Mouse (Mus musculus) heart, embryonic 12.5 days (tissue): Measurements from ENCODE around the gene Hps6. TPM values are rescaled to one million over a fixed set of nuclear protein-coding genes. Genes with fewer than 3 reads are reported as not detected.

ENCODE experiments used
- ATAC-seq: fragments of 200-750 bp; cut with Nextera tagmentation; 2 replicates; pipeline ENCODE4 v1.8.0; 2017; ENCODE audit warnings: moderate TSS enrichment, moderate library complexity; ENCODE audit not compliant: insufficient number of reproducible peaks, low FRiP score
- H3K27ac ChIP-seq: fragments of 300-500 bp; sonication (generic); 2 replicates; pipeline ENCODE4 v1.5.1; 2016; ENCODE audit warnings: mild to moderate bottlenecking, moderate library complexity; ENCODE audit not compliant: poor library complexity, severe bottlenecking
- H3K27me3 ChIP-seq: fragments of 300-500 bp; sonication (generic); replicated peaks from 2 replicates; pipeline ENCODE4 v1.6.1; 2016; ENCODE audit warnings: mild to moderate bottlenecking, moderate library complexity
- H3K36me3 ChIP-seq: fragments of 300-500 bp; sonication (generic); 2 replicates; pipeline ENCODE4 v1.6.1; 2016; ENCODE audit warnings: mild to moderate bottlenecking, moderate library complexity
- H3K4me1 ChIP-seq: fragments of 300-500 bp; sonication (generic); replicated peaks from 2 replicates; pipeline ENCODE4 v1.6.1; 2016; ENCODE audit warnings: mild to moderate bottlenecking
- H3K4me2 ChIP-seq: fragments of 300-500 bp; sonication (generic); 2 replicates; pipeline ENCODE4 v1.6.1; 2016; ENCODE audit warnings: mild to moderate bottlenecking, moderate library complexity
- H3K4me3 ChIP-seq: fragments of 300-500 bp; sonication (generic); 2 replicates; pipeline ENCODE4 v1.5.1; 2016; ENCODE audit warnings: mild to moderate bottlenecking
- H3K9ac ChIP-seq: fragments of 300-500 bp; sonication (generic); 2 replicates; pipeline ENCODE4 v1.6.1; 2016; ENCODE audit warnings: mild to moderate bottlenecking, moderate library complexity
- H3K9me3 ChIP-seq: fragments of 300-500 bp; sonication (generic); replicated peaks from 2 replicates; pipeline ENCODE4 v1.6.1; 2016; ENCODE audit warnings: mild to moderate bottlenecking, moderate library complexity
- WGBS: fragments of 180-500 bp; shearing (Covaris S2); methylation state at CpG from one replicate; pipeline ENCODE4 v1.1.7; 2016; 5-methylcytosine and 5-hydroxymethylcytosine counted together
- polyA plus RNA-seq: library from polyadenylated mRNA; unstranded; fragments of >200 nt; fragmentation: Nextera tagmentation; extraction: Ambion mirVana; gene quantifications from 2 replicates; pipeline ENCODE4 v1.2.1, GENCODE M21; 2016

Hps6 gene
- polyA plus RNA-seq, 1 experiment from 2014 or later: 6.6 TPM

DNA sequence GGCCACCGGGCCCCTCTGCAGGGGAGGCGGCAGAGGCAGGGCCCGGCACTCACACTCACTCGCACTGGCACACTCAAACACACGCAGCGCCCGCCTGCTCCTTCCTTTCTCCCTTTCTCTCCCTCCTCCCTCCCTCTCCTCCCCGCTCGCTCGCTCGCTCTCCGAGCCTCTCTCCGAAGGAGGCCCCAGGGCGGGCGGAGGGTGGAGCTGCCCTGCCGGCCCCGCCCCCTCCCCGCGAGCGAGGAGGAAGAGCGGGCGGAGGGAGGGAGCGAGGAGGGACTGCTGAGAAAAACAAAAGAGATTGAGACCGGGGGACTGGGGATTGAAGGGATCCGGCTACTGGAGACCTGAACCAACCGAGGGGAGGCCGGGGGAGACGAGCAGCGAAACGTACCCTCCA lies 36.2 kb downstream of the Hps6 start:
- 2% methylated on average over 29 of the region's 30 CpGs for WGBS
- no peaks in the 10 kb centered on the region for H3K9me3 ChIP-seq
- peak overlapping the region; percentile 98 for H3K27ac ChIP-seq
- H3K4me3 ChIP-seq: peak overlapping the region; percentile 87
- peak; percentile 85 for ATAC-seq
- peaks cover 27% of the 10 kb centered on the region for H3K36me3 ChIP-seq
- no peaks in the 10 kb centered on the region for H3K27me3 ChIP-seq
- H3K9ac ChIP-seq: peak overlapping the region; percentile 97
- H3K4me1 ChIP-seq: peaks cover 76% of the 10 kb centered on the region
- H3K4me2 ChIP-seq: peak overlapping the region; percentile 93

DNA sequence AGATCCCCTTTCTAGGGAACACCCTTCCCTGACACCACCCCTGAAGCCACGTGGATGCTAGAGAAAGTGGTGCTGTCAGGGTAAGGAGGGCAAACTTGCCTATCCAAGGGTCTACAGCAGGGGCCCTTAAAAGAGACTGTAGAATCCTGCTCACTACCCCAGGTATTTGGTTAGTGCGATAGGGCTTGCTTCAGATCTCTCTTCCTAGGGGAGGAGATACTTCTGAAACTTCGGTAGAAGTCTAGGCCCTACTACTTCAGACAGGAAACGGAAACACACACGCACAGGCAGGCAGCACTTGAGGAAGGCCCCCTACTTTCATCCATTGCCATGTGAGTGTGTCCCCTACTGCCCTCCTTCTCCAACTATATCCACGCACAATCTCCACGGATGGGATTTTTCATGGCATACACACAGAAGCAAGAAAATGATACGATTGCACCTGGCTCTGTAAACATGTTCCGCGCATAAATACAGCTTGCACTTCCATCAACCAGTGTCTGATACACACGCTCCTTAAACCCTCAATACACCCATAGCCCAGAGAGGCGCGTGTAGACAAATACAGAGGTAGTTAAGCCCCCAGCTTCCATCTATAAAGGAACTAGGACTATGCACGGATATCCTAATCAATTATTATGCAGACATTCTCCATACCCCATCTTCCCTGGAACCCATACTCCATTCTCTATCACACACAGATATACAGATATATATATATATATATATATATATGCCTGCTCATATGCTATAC lies 37.0 kb downstream of the Hps6 start:
- H3K4me3 ChIP-seq: peak overlapping the region; percentile 87
- peaks cover 76% of the 10 kb centered on the region for H3K4me1 ChIP-seq
- no peak for ATAC-seq
- no peaks in the 10 kb centered on the region for H3K27me3 ChIP-seq
- H3K4me2 ChIP-seq: peak overlapping the region; percentile 93
- peak overlapping the region; percentile 97 for H3K9ac ChIP-seq
- peak overlapping the region; percentile 98 for H3K27ac ChIP-seq
- no peaks in the 10 kb centered on the region for H3K9me3 ChIP-seq
- peaks cover 19% of the 10 kb centered on the region for H3K36me3 ChIP-seq
- 44% methylated on average over 14 of the region's 14 CpGs for WGBS

DNA sequence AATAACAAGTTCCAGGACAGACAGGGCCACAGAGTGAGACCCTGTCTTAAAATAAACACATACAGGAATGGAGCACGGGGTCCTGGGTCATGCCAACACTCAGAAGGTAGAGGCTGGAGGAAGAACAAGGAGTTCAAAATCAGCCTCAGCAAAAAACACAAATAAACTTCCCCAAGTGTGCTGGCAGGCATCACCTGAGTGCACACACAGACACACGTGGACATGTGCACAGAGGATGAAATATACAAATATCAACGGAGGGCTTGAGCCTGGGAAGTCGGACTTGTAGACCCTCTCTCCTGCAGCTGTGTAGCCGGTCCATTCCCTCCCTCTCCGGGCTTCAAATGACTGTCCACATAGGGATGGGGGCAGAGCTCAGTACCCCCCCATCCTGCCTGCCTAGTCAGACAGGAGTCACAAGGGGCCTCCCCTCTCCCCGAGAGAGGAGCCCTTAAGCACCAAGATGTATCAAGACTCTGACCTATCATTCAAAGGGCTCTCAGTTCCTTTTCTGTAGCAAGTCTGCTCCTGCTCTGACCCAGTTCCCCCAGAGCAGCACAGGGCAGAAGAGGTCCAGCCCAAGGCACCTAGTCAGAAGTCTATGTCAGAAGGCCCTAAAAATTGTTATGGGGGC lies 38.1 kb downstream of the Hps6 start:
- Histone ChIP-seq H3K4me1 (peaks cover 77% of the 10 kb centered on the region), H3K27me3 (no peaks in the 10 kb centered on the region), H3K4me2 (peak overlapping the region; percentile 75), H3K4me3 (peak overlapping the region; percentile 94), H3K27ac (peak overlapping the region; percentile 98), H3K9ac (peak overlapping the region; percentile 99), H3K36me3 (peaks cover 8% of the 10 kb centered on the region; the same call in 1 of the 2 replicates), H3K9me3 (no peaks in the 10 kb centered on the region)
- 23% methylated on average over 7 of the region's 7 CpGs for WGBS
- ATAC-seq: no peak

GRCm38 (mm10) chr19:46041933-46042475 lies 38.7 kb downstream of the Hps6 start:
- 2% methylated on average over 14 of the region's 14 CpGs for WGBS
- no peaks in the 10 kb centered on the region for H3K9me3 ChIP-seq

GRCm38 (mm10) chr19:46042476-46043011 lies 39.2 kb downstream of the Hps6 start:
- Histone ChIP-seq H3K27ac (peak overlapping the region; percentile 98), H3K4me2 (peak overlapping the region; percentile 75), H3K9me3 (no peaks in the 10 kb centered on the region), H3K27me3 (no peaks in the 10 kb centered on the region), H3K4me1 (peaks cover 74% of the 10 kb centered on the region), H3K36me3 (0 out of 2 replicates have a peak, but pooled peaks cover 3% of the 10 kb centered on the region), H3K9ac (peak overlapping the region; percentile 99), H3K4me3 (peak overlapping the region; percentile 94)
- 6% methylated on average over 6 of the region's 6 CpGs for WGBS
- peak; percentile 4; the same call in 1 of the 2 replicates for ATAC-seq

More at GRCm38 (mm10) chr19:46041933-46042475, 38.7 kb downstream of the Hps6 start:
- Histone ChIP-seq H3K27me3 (no peaks in the 10 kb centered on the region), H3K27ac (peak overlapping the region; percentile 98), H3K4me2 (peak overlapping the region; percentile 75), H3K9ac (peak overlapping the region; percentile 99), H3K4me3 (peak overlapping the region; percentile 94), H3K36me3 (0 out of 2 replicates have a peak, but pooled peaks cover 3% of the 10 kb centered on the region), H3K4me1 (peaks cover 77% of the 10 kb centered on the region)
- peak; percentile 44 for ATAC-seq

- H3K9ac ChIP-seq: peak overlapping the region; percentile 99
- no peak for ATAC-seq
- no peaks in the 10 kb centered on the region for H3K27me3 ChIP-seq
- H3K9me3 ChIP-seq: no peaks in the 10 kb centered on the region
- peak overlapping the region; percentile 98 for H3K27ac ChIP-seq
- H3K4me1 ChIP-seq: peaks cover 65% of the 10 kb centered on the region
- 67% methylated on average over 7 of the region's 7 CpGs for WGBS
- 0 out of 2 replicates have a peak, but pooled peaks cover 3% of the 10 kb centered on the region for H3K36me3 ChIP-seq
- peak overlapping the region; percentile 75 for H3K4me2 ChIP-seq
- H3K4me3 ChIP-seq: peak overlapping the region; percentile 94
Observed at GRCm38 (mm10) chr19:46043380-46043779, 40.1 kb downstream of the Hps6 start.

DNA sequence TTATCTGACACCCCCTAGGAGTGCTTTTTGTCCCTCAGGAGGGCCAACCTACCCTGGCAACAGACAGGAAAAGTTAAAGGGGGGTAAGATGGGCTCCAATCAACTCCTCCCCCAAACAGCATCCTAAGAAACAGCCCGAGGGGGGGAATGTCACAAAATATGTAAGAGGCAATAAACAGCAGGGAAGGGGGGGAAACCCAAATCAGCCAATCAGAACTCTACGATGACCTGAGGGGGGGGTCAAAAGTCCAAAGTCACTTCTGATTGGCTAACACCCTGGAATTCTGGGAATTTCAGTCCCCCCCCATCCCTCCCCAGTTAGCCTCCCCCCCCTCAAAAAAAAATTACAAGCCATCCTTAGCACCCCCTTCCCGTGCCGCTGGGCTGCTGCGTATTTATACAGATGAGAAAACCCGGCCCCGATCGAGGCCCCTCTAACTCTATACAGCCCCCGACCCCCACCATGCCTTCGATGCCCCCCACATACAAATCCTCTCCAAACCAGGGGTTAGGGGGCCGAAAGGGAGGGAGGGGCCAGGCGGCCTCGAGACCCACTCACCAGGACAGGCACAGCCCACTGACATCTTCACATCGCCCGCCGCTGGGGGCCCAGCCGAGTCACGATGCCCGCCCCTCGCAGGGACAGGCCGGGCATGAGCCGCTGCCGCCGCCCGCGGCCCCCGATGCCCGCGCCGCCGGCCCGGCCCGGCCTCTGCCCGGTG lies 41.1 kb downstream of the Hps6 start, which contains the start of gene Pprc1:
Gene Pprc1, plus strand, starts transcription at position 616 of the 722 bp plus-strand sequence.
- H3K9ac ChIP-seq: peak within 1 kb of the TSS; percentile 99
- peak within 1 kb of the TSS; percentile 98 for H3K27ac ChIP-seq
- peak within 1 kb of the TSS; percentile 75 for H3K4me2 ChIP-seq
- WGBS: under 1% methylated on average over 34 of the region's 34 CpGs
- ATAC-seq: no peak
- no peaks in the 10 kb centered on the region for H3K9me3 ChIP-seq
- no peaks in the 10 kb centered on the region for H3K27me3 ChIP-seq
- H3K36me3 ChIP-seq: 0 out of 2 replicates have a peak, but pooled peaks cover 3% of the 10 kb centered on the region
- peaks cover 61% of the 10 kb centered on the region for H3K4me1 ChIP-seq
- peak within 1 kb of the TSS; percentile 94 for H3K4me3 ChIP-seq

DNA sequence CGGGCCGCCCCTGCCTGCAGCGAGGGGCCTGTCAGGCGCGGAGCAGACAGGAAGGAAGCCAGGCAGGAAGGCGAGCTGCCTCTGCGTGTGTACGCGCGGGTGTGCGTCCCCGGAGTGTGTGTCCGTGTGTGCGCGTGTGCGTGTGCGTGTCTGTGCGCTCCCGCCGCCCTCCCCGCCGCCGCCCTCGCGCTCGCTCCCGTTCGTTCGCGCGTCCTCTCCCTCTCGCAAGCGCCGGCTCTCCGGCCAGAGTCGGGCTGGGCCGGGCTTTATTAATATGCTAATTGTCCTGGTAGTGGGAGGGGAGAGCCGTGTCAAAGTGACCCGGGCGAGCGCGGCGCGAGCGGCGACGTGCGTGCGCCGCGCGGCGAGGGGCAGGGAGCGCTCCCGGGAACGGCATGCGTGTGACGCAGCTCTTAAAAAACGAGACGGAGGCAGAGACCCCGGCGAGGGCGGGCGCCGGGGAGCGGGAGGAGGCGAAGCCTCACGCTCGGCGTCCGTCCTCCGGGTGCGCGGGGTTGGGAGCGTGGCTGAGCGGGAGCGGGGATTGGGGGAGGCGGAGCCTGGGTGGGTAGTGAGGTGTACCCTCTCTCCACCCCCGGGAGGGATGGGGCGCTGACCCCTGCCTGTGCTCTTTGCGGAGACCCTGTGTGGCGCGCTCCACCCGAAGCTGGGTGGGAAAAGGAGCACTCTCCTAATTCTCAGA lies 41.8 kb downstream of the Hps6 start, which contains the start of gene Ldb1:
Gene Ldb1, minus strand, starts transcription at position 222 of the 703 bp plus-strand sequence.
- H3K9me3 ChIP-seq: no peaks in the 10 kb centered on the region
- peak within 1 kb of the TSS; percentile 98 for H3K27ac ChIP-seq
- H3K27me3 ChIP-seq: no peaks in the 10 kb centered on the region
- ATAC-seq: peak; percentile 77
- H3K4me3 ChIP-seq: peak within 1 kb of the TSS; percentile 94
- peaks cover 56% of the 10 kb centered on the region for H3K4me1 ChIP-seq
- peak within 1 kb of the TSS; percentile 75 for H3K4me2 ChIP-seq
- 0 out of 2 replicates have a peak, but pooled peaks cover 3% of the 10 kb centered on the region for H3K36me3 ChIP-seq
- H3K9ac ChIP-seq: peak within 1 kb of the TSS; percentile 99
- WGBS: under 1% methylated on average over 81 of the region's 84 CpGs

DNA sequence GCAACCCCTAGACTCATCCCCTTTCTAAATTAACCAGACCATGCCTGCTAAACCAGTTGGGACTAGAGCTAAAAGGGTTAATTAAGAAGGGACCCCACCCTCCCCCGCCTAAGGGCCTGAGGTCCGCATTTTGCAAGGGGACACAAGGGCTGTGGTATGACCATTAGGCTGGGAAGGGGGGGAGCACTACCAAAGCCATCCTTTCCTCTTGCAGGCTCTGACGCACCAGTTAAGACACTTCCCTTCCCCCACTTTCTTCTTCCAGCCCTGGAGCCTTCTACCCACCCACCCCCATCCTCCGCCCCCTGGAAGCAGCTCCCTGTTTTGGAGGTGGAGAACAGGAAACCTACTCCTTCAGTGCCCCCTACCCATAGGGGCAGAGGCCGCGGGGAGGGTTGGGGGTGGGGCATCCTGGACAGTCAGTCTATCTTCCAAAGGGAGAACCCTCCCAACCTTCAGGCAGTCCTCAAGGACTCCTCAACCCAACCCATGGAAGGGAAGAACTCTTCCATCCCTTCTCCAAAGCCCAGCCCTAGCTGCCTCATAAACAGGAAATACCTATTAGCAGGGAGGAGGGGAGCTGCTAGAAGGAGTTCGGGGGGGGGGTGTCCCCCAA lies 42.5 kb downstream of the Hps6 start:
- H3K9me3 ChIP-seq: no peaks in the 10 kb centered on the region
- peaks cover 51% of the 10 kb centered on the region for H3K4me1 ChIP-seq
- H3K9ac ChIP-seq: peak overlapping the region; percentile 99
- H3K4me2 ChIP-seq: peak overlapping the region; percentile 75
- H3K27ac ChIP-seq: peak overlapping the region; percentile 98
- 0 out of 2 replicates have a peak, but pooled peaks cover 3% of the 10 kb centered on the region for H3K36me3 ChIP-seq
- WGBS: 1% methylated on average over 7 of the region's 7 CpGs
- no peaks in the 10 kb centered on the region for H3K27me3 ChIP-seq
- peak overlapping the region; percentile 94 for H3K4me3 ChIP-seq
- ATAC-seq: peak; percentile 37
